Mouse (Mus musculus): ENCODE measurements at regions not wholly inside any gene's neighbourhood (a gene's known extent, or its start where the extent isn't known, plus 50 kb on each side); places are given as distances from the start of the nearest gene placed in this dataset.

DNA sequence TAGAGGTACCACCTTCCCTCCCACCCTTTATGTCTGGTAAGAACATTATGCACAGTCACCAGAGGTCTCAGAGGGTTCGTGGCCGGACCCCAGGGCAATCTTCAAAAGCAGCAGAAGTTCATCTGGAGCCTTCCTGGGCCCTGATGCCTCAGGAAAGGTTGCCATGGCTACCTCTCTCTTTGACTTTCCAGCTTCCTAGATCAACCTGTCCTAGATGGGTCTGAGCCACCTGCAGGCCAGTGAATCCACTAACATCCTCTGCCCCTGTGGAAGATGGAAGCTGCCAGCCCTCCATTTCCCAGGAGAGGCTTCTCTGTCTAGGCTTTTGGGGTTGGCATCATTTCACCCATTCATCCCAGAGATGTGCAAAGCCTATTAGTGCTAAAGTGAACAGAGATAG is 84.8 kb upstream of the Syt13 start:
- TF ChIP-seq TBP (IDR thresholded peaks at IDR 0.05; ENCODE audit: low read depth, low read length) (no peak), GATA1 (IDR thresholded peaks at IDR 0.05; ENCODE audit: low read depth, low read length) (no peak), POLR2A (IDR thresholded peaks at IDR 0.05; ENCODE audit: control insufficient read depth in 1 of 2, insufficient read depth in 1 of 2, low read depth in 1 of 2, low read length in 2 of 2, poor library complexity in 1 of 2) (no peak), EP300 (IDR thresholded peaks at IDR 0.05; ENCODE audit: low read depth in 1 of 2, low read length in 2 of 2) (no peak), CTCF (IDR thresholded peaks at IDR 0.05 in 2 of 3, conservative IDR thresholded peaks at IDR 0.05 in 1 of 3; ENCODE audit: control insufficient read depth in 1 of 3, insufficient read depth in 1 of 3, low read depth in 2 of 3, low read length in 3 of 3, poor library complexity in 1 of 3, severe bottlenecking in 1 of 3) (no peak), MAX (IDR thresholded peaks at IDR 0.05; ENCODE audit: low read length) (no peak), POLR2AphosphoS5 (IDR thresholded peaks at IDR 0.05; ENCODE audit: borderline replicate concordance, low read depth, low read length) (no peak), SIN3A (IDR thresholded peaks at IDR 0.05; ENCODE audit: low read length) (no peak), USF2 (IDR thresholded peaks at IDR 0.05; ENCODE audit: borderline replicate concordance in 1 of 2, insufficient read depth in 1 of 2, low read depth in 1 of 2, low read length in 2 of 2) (no peak), UBTF (IDR thresholded peaks at IDR 0.05; ENCODE audit: borderline replicate concordance, insufficient read depth, low read depth, low read length) (no peak), CHD2 (IDR thresholded peaks at IDR 0.05; ENCODE audit: low read length) (no peak), ZC3H11A (IDR thresholded peaks at IDR 0.05; ENCODE audit: low read depth, low read length) (no peak), MEF2A (IDR thresholded peaks at IDR 0.05; ENCODE audit: extremely low read depth, insufficient replicate concordance, low read depth, low read length, poor library complexity, severe bottlenecking) (no peak), GABPA (IDR thresholded peaks at IDR 0.05; ENCODE audit: low read depth, low read length) (no peak)
